Mouse (Mus musculus): Measurements from ENCODE around the gene Trf. TPM values are rescaled to one million over a fixed set of nuclear protein-coding genes. Genes with fewer than 3 reads are reported as not detected.

Trf gene
- polyA plus RNA-seq, 1 experiment: 19.6 TPM

DNA sequence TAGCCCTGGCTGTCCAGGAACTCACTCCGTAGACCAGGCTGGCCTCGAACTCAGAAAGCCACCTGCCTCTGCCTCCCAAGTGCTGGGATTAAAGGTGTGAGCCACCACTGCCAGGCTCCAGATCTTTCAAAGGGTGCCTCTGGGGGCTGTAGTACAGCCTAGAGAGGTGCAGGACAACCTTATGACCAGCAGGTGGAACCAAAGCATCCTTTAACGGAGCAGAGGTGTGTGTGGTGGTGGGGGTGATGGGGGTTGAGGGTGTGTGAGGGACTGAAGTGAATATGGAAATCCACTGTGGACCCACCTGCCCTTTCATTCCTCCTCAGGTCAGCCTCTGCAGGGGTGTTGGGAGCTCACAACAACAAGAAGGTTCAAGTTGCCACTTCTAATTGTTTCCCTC, 4.8 kb downstream of the Trf start:
- 64% methylated on average over 3 of the region's 3 CpGs for WGBS
- no peak for TF ChIP-seq POLR2A (IDR thresholded peaks at IDR 0.05; ENCODE audit: low read depth, low read length)
- TF ChIP-seq CTCF (IDR thresholded peaks at IDR 0.05; ENCODE audit: extremely low read depth, insufficient read length, insufficient replicate concordance, low read depth, low read length): peak; percentile 48; the same call in 1 of the 2 replicates
- no peaks in the 10 kb centered on the region for H3K27me3 ChIP-seq (ENCODE audit: control insufficient read depth, insufficient read depth, low read length)
- H3K4me3 ChIP-seq (ENCODE audit: low read depth, low read length): no peak overlapping the region
- no peak overlapping the region for H3K27ac ChIP-seq (ENCODE audit: insufficient read depth, low read depth, low read length)
- H3K4me1 ChIP-seq (ENCODE audit: control insufficient read depth, insufficient read depth, insufficient read length, low read length): peaks cover 5% of the 10 kb centered on the region
- no peaks in the 10 kb centered on the region for H3K36me3 ChIP-seq (ENCODE audit: control insufficient read depth, insufficient read depth, low read length)

DNA sequence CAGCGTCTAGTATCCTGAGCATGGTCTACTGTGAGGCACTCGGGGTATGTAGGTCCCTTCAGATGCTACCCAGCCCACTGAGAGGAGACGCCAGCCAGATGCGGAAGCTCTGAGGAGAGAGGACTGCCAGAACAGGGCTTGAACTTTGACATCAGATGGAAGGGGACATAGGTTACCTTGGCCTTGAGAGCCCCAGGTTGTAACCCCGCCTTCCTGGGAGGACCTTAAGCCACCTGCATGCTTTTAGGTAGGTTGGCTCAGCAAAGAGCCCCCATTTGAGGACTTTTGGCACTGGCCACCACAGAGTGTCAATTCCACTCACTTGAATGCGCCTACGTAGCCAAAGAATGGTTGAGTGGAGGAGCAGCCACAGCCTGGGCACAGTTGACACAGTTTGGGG, 5.5 kb downstream of the Trf start:
- Histone ChIP-seq H3K4me1 (ENCODE audit: control insufficient read depth, insufficient read depth, insufficient read length, low read length) (no peaks in the 10 kb centered on the region), H3K27me3 (ENCODE audit: control insufficient read depth, insufficient read depth, low read length) (no peaks in the 10 kb centered on the region), H3K36me3 (ENCODE audit: control insufficient read depth, insufficient read depth, low read length) (no peaks in the 10 kb centered on the region), H3K27ac (ENCODE audit: insufficient read depth, low read depth, low read length) (no peak overlapping the region), H3K4me3 (ENCODE audit: low read depth, low read length) (no peak overlapping the region)
- 87% methylated on average over 7 of the region's 7 CpGs for WGBS
- TF ChIP-seq POLR2A (IDR thresholded peaks at IDR 0.05; ENCODE audit: low read depth, low read length) (no peak), CTCF (IDR thresholded peaks at IDR 0.05; ENCODE audit: extremely low read depth, insufficient read length, insufficient replicate concordance, low read depth, low read length) (no peak)

DNA sequence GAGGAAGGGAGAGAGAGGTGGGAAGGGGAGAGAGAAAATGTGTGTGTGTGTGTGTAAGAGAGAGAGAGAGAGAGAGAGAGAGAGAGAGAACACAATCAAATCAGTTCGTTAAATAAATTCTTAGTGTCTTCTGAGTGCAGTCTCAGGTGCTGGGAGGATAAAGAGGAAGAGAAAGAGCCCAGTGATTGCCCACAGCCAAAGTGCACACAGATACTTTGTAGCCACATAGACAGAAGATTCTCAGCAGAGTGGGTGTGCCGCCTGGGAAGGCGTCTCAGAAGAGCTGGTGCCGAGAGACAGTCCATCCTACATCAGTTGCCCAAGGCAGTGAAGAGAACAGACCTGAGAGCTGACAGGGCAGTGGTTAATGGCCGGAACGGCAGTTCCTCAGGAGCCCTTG, 16.0 kb downstream of the Trf start:
- 71% methylated on average over 6 of the region's 6 CpGs for WGBS
- Histone ChIP-seq H3K27ac (ENCODE audit: insufficient read depth, low read depth, low read length) (no peak overlapping the region), H3K4me1 (ENCODE audit: control insufficient read depth, insufficient read depth, insufficient read length, low read length) (no peaks in the 10 kb centered on the region), H3K27me3 (ENCODE audit: control insufficient read depth, insufficient read depth, low read length) (no peaks in the 10 kb centered on the region), H3K4me3 (ENCODE audit: low read depth, low read length) (no peak overlapping the region), H3K36me3 (ENCODE audit: control insufficient read depth, insufficient read depth, low read length) (no peaks in the 10 kb centered on the region)
- TF ChIP-seq POLR2A (IDR thresholded peaks at IDR 0.05; ENCODE audit: low read depth, low read length) (no peak), CTCF (IDR thresholded peaks at IDR 0.05; ENCODE audit: extremely low read depth, insufficient read length, insufficient replicate concordance, low read depth, low read length) (no peak)

DNA sequence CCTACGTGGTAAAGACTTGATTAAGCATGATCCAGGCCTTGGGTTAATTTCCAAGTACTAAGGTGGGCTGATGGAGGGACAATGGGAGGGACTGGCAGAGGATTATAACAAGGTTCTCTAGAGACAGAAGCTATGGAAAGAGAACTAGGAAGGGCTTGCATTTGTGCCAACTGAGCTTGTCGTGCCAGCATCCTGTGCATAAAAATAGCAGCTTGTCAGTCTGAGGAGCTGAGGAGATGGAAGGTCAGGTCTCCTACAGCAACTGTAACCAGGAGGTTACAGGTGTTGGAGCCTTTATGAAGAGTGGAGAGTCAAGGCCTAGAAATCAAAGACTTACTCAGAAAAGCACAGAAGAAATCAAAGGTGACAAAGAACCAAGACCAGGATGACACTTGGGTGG, 16.6 kb downstream of the Trf start:
- TF ChIP-seq CTCF (IDR thresholded peaks at IDR 0.05; ENCODE audit: extremely low read depth, insufficient read length, insufficient replicate concordance, low read depth, low read length) (no peak), POLR2A (IDR thresholded peaks at IDR 0.05; ENCODE audit: low read depth, low read length) (no peak)
- Histone ChIP-seq H3K27me3 (ENCODE audit: control insufficient read depth, insufficient read depth, low read length) (no peaks in the 10 kb centered on the region), H3K4me3 (ENCODE audit: low read depth, low read length) (no peak overlapping the region), H3K27ac (ENCODE audit: insufficient read depth, low read depth, low read length) (no peak overlapping the region), H3K4me1 (ENCODE audit: control insufficient read depth, insufficient read depth, insufficient read length, low read length) (no peaks in the 10 kb centered on the region), H3K36me3 (ENCODE audit: control insufficient read depth, insufficient read depth, low read length) (no peaks in the 10 kb centered on the region)
- 69% methylated on average over 2 of the region's 2 CpGs for WGBS

DNA sequence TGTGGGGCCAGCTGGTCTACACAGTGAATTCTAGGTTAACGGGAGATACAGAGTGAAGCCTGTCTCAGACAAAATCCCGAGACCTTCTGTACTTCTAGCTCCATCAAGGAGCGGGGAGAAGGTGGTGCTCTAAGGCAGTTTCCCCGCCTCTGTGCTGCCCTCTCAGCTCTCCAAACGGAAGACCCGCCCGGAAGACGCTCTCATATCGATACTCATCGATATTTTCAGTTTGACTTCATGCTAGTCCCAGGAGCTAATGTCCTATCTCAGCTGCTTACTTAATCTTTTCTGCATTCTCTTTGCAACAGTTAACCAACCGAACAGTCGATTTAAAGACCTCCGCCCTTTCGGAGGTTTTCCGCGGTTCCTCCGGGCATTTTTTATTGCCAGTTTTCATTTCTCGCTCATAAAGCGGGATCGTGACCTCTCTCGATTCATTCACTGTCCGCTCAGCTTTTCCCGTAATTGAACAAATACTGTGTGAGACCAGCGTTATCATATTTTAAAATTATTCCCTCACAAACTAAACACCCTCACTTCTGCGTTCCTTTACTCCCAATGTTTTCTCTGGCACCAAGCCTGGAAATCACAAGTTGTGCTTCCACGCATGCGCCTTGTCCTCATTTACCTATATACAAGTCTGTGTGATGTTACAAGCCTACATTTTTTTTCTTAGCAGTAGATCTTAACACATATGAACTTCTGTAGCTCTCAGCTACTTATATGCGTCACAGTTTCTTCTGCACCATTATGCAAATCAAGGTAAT, 17.4 kb downstream of the Trf start:
- H3K4me3 ChIP-seq (ENCODE audit: low read depth, low read length): peak overlapping the region; percentile 13; the same call in 1 of the 2 replicates
- H3K27me3 ChIP-seq (ENCODE audit: control insufficient read depth, insufficient read depth, low read length): no peaks in the 10 kb centered on the region
- TF ChIP-seq POLR2A (IDR thresholded peaks at IDR 0.05; ENCODE audit: low read depth, low read length) (no peak), CTCF (IDR thresholded peaks at IDR 0.05; ENCODE audit: extremely low read depth, insufficient read length, insufficient replicate concordance, low read depth, low read length) (no peak)
- H3K36me3 ChIP-seq (ENCODE audit: control insufficient read depth, insufficient read depth, low read length): no peaks in the 10 kb centered on the region
- no peak overlapping the region for H3K27ac ChIP-seq (ENCODE audit: insufficient read depth, low read depth, low read length)
- H3K4me1 ChIP-seq (ENCODE audit: control insufficient read depth, insufficient read depth, insufficient read length, low read length): no peaks in the 10 kb centered on the region
- WGBS: 66% methylated on average over 28 of the region's 28 CpGs

DNA sequence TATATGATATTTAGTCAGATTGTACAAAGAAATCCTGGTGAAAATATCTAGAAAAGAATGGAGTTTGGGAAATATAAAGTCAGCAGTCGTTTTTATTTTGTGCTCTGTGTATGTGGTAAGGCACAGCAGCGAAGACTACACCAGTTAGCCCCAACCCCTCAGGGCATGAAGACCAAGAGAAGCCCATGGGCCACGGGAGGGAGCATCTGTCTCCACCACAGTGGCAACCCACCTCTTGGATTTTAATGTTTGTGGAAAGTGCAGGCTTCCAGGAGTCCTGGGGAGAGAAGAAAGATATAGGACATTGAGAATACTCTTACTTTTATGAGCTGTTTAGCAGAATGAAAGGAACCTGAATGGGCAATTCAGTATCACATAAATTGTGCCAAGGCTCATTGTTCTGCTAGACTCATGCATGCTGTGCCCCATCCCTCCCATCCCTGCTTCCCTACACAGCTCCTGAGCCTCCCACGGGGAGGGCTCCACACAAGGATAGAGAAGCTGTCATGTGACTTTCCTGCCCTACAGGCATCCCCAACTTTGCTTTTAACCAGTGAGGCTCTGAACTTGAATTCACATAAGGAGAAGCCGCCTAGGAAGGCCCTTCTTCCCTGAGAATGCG, 21.3 kb downstream of the Trf start:
- 72% methylated on average over 6 of the region's 6 CpGs for WGBS

DNA sequence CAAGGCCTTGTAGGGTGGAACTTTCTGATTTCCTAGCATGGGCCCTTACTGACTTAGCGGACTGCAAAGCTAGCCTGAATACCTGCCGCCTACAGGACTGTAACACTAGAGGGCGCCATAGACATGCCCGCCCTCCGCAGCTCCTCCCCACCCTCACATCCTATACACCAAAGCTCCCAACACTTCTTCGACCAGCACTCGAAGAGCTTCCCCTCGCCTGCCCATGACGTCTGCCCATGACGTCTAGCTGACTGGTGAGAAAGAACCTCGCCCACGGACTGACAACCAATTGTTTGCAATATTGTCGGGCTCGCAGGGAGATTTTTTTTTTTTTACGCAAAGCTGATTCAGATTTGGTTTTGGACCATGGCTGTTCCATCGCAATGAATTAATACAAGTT, 22.4 kb downstream of the Trf start:
- no peak overlapping the region for H3K27ac ChIP-seq (ENCODE audit: insufficient read depth, low read depth, low read length)
- no peaks in the 10 kb centered on the region for H3K27me3 ChIP-seq (ENCODE audit: control insufficient read depth, insufficient read depth, low read length)
- peak overlapping the region; percentile 40 for H3K4me3 ChIP-seq (ENCODE audit: low read depth, low read length)
- TF ChIP-seq POLR2A (IDR thresholded peaks at IDR 0.05; ENCODE audit: low read depth, low read length): no peak
- TF ChIP-seq CTCF (IDR thresholded peaks at IDR 0.05; ENCODE audit: extremely low read depth, insufficient read length, insufficient replicate concordance, low read depth, low read length): peak; percentile 95
- no peaks in the 10 kb centered on the region for H3K4me1 ChIP-seq (ENCODE audit: control insufficient read depth, insufficient read depth, insufficient read length, low read length)
- 7% methylated on average over 16 of the region's 16 CpGs for whole genome bisulfite sequencing
- no peaks in the 10 kb centered on the region for H3K36me3 ChIP-seq (ENCODE audit: control insufficient read depth, insufficient read depth, low read length)

More for the DNA sequence above, 21.3 kb downstream of the Trf start:
- Histone ChIP-seq H3K27me3 (ENCODE audit: control insufficient read depth, insufficient read depth, low read length) (no peaks in the 10 kb centered on the region), H3K4me3 (ENCODE audit: low read depth, low read length) (peak overlapping the region; percentile 34; the same call in 1 of the 2 replicates), H3K4me1 (ENCODE audit: control insufficient read depth, insufficient read depth, insufficient read length, low read length) (no peaks in the 10 kb centered on the region), H3K27ac (ENCODE audit: insufficient read depth, low read depth, low read length) (no peak overlapping the region), H3K36me3 (ENCODE audit: control insufficient read depth, insufficient read depth, low read length) (no peaks in the 10 kb centered on the region)
- no peak for TF ChIP-seq CTCF (IDR thresholded peaks at IDR 0.05; ENCODE audit: extremely low read depth, insufficient read length, insufficient replicate concordance, low read depth, low read length)
- no peak for TF ChIP-seq POLR2A (IDR thresholded peaks at IDR 0.05; ENCODE audit: low read depth, low read length)

Data from small intestine, adult 2 months (tissue).